Mouse (Mus musculus): Measurements from ENCODE around the gene Lrmda.

GRCm38 (mm10) chr14:22573585-22573984 is 554.1 kb downstream of the Lrmda start:
- TF ChIP-seq CTCF (conservative IDR thresholded peaks at IDR 0.05; ENCODE audit: low read length) (no peak), NANOG (IDR thresholded peaks at IDR 0.05; ENCODE audit: borderline replicate concordance, low read length) (no peak), POU5F1 (IDR thresholded peaks at IDR 0.05; ENCODE audit: borderline replicate concordance, low read length) (no peak)
